ENCODE assay signal across 8 mouse cellular contexts in the genomic region with DNA sequence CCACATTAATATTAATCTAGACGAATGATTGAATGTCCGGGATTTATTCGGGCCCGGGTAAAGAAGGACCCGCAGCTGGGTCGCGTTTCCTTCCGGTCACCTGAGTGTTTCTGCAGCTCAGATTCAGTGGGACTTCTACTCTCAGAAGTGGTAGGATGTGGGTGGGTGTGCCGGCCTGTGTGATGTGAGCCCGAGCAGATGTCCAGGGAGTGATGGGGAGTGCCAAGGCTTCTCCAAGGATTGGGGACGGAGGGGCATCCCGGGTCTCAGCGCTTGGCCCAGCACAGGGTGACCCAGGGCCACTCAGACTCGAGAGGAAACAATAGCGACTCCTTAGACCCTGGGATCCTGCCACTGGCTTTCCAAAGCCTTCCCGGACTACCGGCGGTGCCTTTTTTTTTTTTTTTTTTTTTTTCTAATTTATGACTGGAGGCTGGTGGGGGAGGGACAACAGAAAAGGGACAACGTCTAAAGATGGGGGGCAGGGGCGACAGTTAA. TPM values are rescaled to one million over a fixed set of nuclear protein-coding genes. Genes with fewer than 3 reads are reported as not detected.
DNase-seq lines count a peak whose midpoint lies in the region; ATAC-seq lines count a peak whose summit lies in the region.

A gene (plus strand): TSS at position 497 of the 498 bp plus-strand sequence.

- H3K9me3 ChIP-seq in kidney, embryonic 15.5 days (replicated peaks): no peaks in the 10 kb centered on the region
- no peaks in the 10 kb centered on the region for H3K9me3 ChIP-seq in midbrain, embryonic 16.5 days (replicated peaks; ENCODE audit: control insufficient read depth, low read length, poor library complexity, severe bottlenecking)

- peaks cover 69% of the 10 kb centered on the region for H3K27me3 ChIP-seq in kidney, embryonic 15.5 days
- no peaks in the 10 kb centered on the region for H3K27me3 ChIP-seq in midbrain, embryonic 16.5 days (ENCODE audit: control insufficient read depth, insufficient read depth, low read depth, low read length)

- DNase-seq in kidney, adult 18-20 months: no peak
- peak; percentile 60 for DNase-seq in cerebellum, adult 9-10 months
- peak; percentile 50 to 78 for DNase-seq in frontal cortex, postnatal 14 days (ENCODE audit: low spot score in 2 of 2)
- peak; percentile 66 to 83 for DNase-seq in left cerebral cortex, postnatal 14 days (ENCODE audit: low spot score in 2 of 2)
- DNase-seq in urinary bladder, postnatal 25 days (ENCODE audit: low spot score): no peak
- DNase-seq in thymus, adult 18-20 months: no peak

- peaks cover 25% of the 10 kb centered on the region for H3K4me1 ChIP-seq in kidney, embryonic 15.5 days
- peaks cover 38% of the 10 kb centered on the region for H3K4me1 ChIP-seq in midbrain, embryonic 16.5 days (ENCODE audit: control insufficient read depth, insufficient read depth, low read length)

- peak within 1 kb of the TSS; percentile 52 for H3K9ac ChIP-seq in kidney, embryonic 15.5 days
- H3K9ac ChIP-seq in midbrain, embryonic 16.5 days (ENCODE audit: low read depth, low read length): peak within 1 kb of the TSS; percentile 90

- under 1% methylated on average over 20 of the region's 20 CpGs for WGBS in kidney, embryonic 15.5 days
- 0% methylated on average over 20 of the region's 20 CpGs for WGBS in midbrain, embryonic 16.5 days

- H3K27ac ChIP-seq in kidney, embryonic 15.5 days: no peak within 1 kb of the TSS
- peak within 1 kb of the TSS; percentile 92 for H3K27ac ChIP-seq in midbrain, embryonic 16.5 days (ENCODE audit: low read length)

- H3K4me3 ChIP-seq in kidney, embryonic 15.5 days (replicated peaks): peak within 1 kb of the TSS; percentile 62
- H3K4me3 ChIP-seq in midbrain, embryonic 16.5 days (ENCODE audit: low read depth, low read length): peak within 1 kb of the TSS; percentile 85

- no peaks in the 10 kb centered on the region for H3K36me3 ChIP-seq in kidney, embryonic 15.5 days
- H3K36me3 ChIP-seq in midbrain, embryonic 16.5 days (ENCODE audit: control insufficient read depth, insufficient read depth, low read length): no peaks in the 10 kb centered on the region

- peak; percentile 70 for ATAC-seq in kidney, embryonic 15.5 days (replicated peaks; ENCODE audit: low FRiP score)
- ATAC-seq in midbrain, embryonic 16.5 days: peak; percentile 46

- intact Hi-C loops in left cerebral cortex, postnatal 14 days (cut with DNase I): loop anchor here (5.0 kb wide), 2 partner anchors 36 to 61 kb away; no protein-coding TSS in a partner anchor

- H3K4me2 ChIP-seq in kidney, embryonic 15.5 days: peak within 1 kb of the TSS; percentile 99
- peak within 1 kb of the TSS; percentile 77 for H3K4me2 ChIP-seq in midbrain, embryonic 16.5 days (ENCODE audit: low read length)

RNA-seq across cellular contexts. Expression of the gene that starts here (rescaled TPM):
- 0.14 and 0.51 TPM in 2 replicates for polyA plus RNA-seq in kidney, embryonic 15.5 days (2015; fragmentation: Nextera tagmentation; extraction: Ambion mirVana)
- 1,000 to 10,000 TPM; 2,125 to 2,199 TPM for total RNA-seq in left cerebral cortex, postnatal 14 days (2021)
- polyA plus RNA-seq in midbrain, embryonic 16.5 days (2015; fragmentation: Nextera tagmentation; extraction: Ambion mirVana): 14.5 and 19.4 TPM in 2 replicates

Comparison
In these comparisons a context has a peak if more than half of its experiments do, and no peak if none do; other contexts are left out.
1. RNA of the gene that starts here (polyA plus RNA-seq): 14.5 to 19.4 TPM in midbrain, embryonic 16.5 days; 0.14 to 0.51 TPM in kidney, embryonic 15.5 days; every median in the first group is over 10 times any median in the second.
2. Peak in ATAC-seq, H3K4me3 ChIP-seq, H3K9ac ChIP-seq and H3K4me2 ChIP-seq in kidney, embryonic 15.5 days; RNA of the gene not detected or under 1 TPM.
3. DNase-seq: peak in cerebellum, adult 9-10 months (single experiment), frontal cortex, postnatal 14 days (2 of 2) and left cerebral cortex, postnatal 14 days (2 of 2); none in kidney, adult 18-20 months (single experiment), urinary bladder, postnatal 25 days (single experiment) and thymus, adult 18-20 months (0 of 2).